Mouse (Mus musculus) limb, embryonic 12.5 days (tissue): ENCODE measurements around the gene Naaladl1. TPM values are rescaled to one million over a fixed set of nuclear protein-coding genes. Genes with fewer than 3 reads are reported as not detected.
"Not testable (repeated sequence)": the region's sequence is repeated elsewhere in the genome, so short reads cannot be mapped to it uniquely, and the experiment has no call there.

Source experiments
- ATAC-seq: fragments of 200-750 bp; cut with Nextera tagmentation; 2 replicates; pipeline ENCODE4 v1.8.0; 2017; ENCODE audit warnings: low read depth, moderate TSS enrichment; ENCODE audit not compliant: insufficient number of reproducible peaks, insufficient read depth, low FRiP score, low TSS enrichment
- H3K27ac ChIP-seq: fragments of 300-500 bp; sonication (generic); 2 replicates; pipeline ENCODE4 v1.5.1; 2016; ENCODE audit warnings: mild to moderate bottlenecking, moderate library complexity
- H3K27me3 ChIP-seq: fragments of 300-500 bp; sonication (generic); 2 replicates; pipeline ENCODE4 v1.6.1; 2016; ENCODE audit warnings: mild to moderate bottlenecking, moderate library complexity
- H3K36me3 ChIP-seq: fragments of 300-500 bp; sonication (generic); 2 replicates; pipeline ENCODE4 v1.6.1; 2016; ENCODE audit warnings: mild to moderate bottlenecking, moderate library complexity
- H3K4me1 ChIP-seq: fragments of 300-500 bp; sonication (generic); replicated peaks from 2 replicates; pipeline ENCODE4 v1.6.1; 2016
- H3K4me2 ChIP-seq: fragments of 300-500 bp; sonication (generic); 2 replicates; pipeline ENCODE4 v1.6.1; 2016; ENCODE audit warnings: mild to moderate bottlenecking, moderate library complexity
- H3K4me3 ChIP-seq: fragments of 300-500 bp; sonication (generic); replicated peaks from 2 replicates; pipeline ENCODE4 v1.5.1; 2016; ENCODE audit warnings: mild to moderate bottlenecking
- H3K9ac ChIP-seq: fragments of 300-500 bp; sonication (generic); replicated peaks from 2 replicates; pipeline ENCODE4 v1.6.1; 2016; ENCODE audit warnings: mild to moderate bottlenecking, moderate library complexity
- H3K9me3 ChIP-seq: fragments of 300-500 bp; sonication (generic); 2 replicates; pipeline ENCODE4 v1.6.1; 2016; ENCODE audit warnings: mild to moderate bottlenecking, moderate library complexity
- WGBS: fragments of 180-500 bp; shearing (Covaris S2); methylation state at CpG from one replicate; pipeline ENCODE4 v1.1.7; 2016; 5-methylcytosine and 5-hydroxymethylcytosine counted together
- polyA plus RNA-seq: library from polyadenylated mRNA; unstranded; fragments of >200 nt; fragmentation: Nextera tagmentation; extraction: Ambion mirVana; gene quantifications from 2 replicates; pipeline ENCODE4 v1.2.1, GENCODE M21; 2016

Naaladl1 gene
- polyA plus RNA-seq, 1 experiment from 2014 or later = 0.71 TPM

DNA sequence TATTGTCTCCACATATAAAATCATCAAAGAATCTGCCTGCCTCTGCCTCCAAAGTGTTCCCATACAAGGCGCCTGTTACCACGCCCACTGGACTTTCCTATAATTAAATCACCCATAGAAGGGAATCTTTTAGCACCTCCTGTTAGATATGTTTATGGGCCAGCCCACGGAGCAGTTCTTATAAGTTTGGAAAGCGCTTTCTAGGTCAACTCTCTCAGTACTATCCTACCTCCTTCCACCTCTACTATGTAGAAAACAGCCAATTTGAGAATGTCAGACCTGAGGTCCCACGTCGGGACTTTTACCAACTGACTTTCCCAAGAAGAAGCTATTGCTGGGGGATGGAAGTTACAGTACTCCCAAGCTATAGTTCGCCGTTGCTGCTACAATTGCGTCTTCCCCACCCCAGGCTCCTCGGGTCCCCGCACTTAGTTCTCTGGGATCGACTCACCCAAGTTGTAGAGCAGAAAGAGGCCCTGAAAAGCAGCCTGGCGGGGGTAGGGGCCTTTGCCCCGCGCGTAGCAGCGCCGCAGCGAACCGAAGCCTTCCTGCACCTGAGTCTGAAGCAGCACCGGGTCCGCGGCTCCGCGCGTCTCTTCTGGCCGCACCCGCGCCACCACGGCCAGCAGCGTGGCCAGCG lies 11.9 kb downstream of the Naaladl1 start:
- Histone ChIP-seq H3K9ac (peak overlapping the region; percentile 88), H3K4me2 (peak overlapping the region; percentile 88), H3K27ac (peak overlapping the region; percentile 97), H3K36me3 (peaks cover 57% of the 10 kb centered on the region), H3K4me1 (peaks cover 29% of the 10 kb centered on the region), H3K27me3 (no peaks in the 10 kb centered on the region), H3K4me3 (peak overlapping the region; percentile 91), H3K9me3 (no peaks in the 10 kb centered on the region)
- 4% methylated on average over 32 of the region's 32 CpGs for WGBS
- no peak for ATAC-seq

- WGBS = under 1% methylated on average over 77 of the region's 77 CpGs
- peak within 1 kb of the TSS; percentile 91 for H3K4me3 ChIP-seq
- H3K36me3 ChIP-seq = peaks cover 51% of the 10 kb centered on the region
- ATAC-seq = peak; percentile 72
- peak within 1 kb of the TSS; percentile 97 for H3K27ac ChIP-seq
- H3K27me3 ChIP-seq = no peaks in the 10 kb centered on the region
- H3K4me1 ChIP-seq = peaks cover 29% of the 10 kb centered on the region
- H3K4me2 ChIP-seq = peak within 1 kb of the TSS; percentile 88
- no peaks in the 10 kb centered on the region for H3K9me3 ChIP-seq
- H3K9ac ChIP-seq = peak within 1 kb of the TSS; percentile 88
Observed at GRCm38 (mm10) chr19:6117986-6118676, 12.5 kb downstream of the Naaladl1 start, which contains the start of gene Sac3d1. TSS of gene Sac3d1 (minus strand) at chr19:6118650.

DNA sequence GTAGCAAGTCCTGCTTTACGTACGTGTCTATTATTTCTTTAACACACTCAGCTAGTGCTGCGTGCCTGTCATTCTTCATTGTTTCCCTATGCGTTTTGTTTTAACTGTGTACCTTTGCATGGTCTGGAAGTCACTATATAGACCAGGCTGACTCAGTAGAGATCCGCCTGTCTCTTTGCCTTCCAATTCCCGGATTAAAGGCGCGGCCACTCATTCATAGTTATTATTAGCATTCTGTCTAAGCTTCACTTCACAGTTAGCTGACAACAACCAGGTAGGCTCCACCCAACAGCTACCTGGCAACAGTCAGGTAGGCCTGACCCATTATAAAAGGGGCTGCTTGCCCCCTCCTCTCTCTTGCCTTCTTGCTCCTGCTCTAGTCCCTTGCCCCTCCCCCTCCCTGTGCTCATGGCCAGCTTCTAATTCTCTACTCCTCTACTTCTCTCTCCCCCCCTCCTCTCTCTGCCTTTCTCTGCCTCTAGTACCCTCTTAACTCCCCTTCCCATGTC lies 13.1 kb downstream of the Naaladl1 start:
- Histone ChIP-seq H3K9me3 (no peaks in the 10 kb centered on the region), H3K4me1 (peaks cover 29% of the 10 kb centered on the region), H3K27ac (peak overlapping the region; percentile 97), H3K36me3 (peaks cover 49% of the 10 kb centered on the region), H3K27me3 (no peaks in the 10 kb centered on the region), H3K4me2 (peak overlapping the region; percentile 88), H3K4me3 (peak overlapping the region; percentile 91), H3K9ac (peak overlapping the region; percentile 88)
- 4% methylated on average over 8 of the region's 8 CpGs for WGBS
- ATAC-seq = peak; percentile 12; the same call in 1 of the 2 replicates

DNA sequence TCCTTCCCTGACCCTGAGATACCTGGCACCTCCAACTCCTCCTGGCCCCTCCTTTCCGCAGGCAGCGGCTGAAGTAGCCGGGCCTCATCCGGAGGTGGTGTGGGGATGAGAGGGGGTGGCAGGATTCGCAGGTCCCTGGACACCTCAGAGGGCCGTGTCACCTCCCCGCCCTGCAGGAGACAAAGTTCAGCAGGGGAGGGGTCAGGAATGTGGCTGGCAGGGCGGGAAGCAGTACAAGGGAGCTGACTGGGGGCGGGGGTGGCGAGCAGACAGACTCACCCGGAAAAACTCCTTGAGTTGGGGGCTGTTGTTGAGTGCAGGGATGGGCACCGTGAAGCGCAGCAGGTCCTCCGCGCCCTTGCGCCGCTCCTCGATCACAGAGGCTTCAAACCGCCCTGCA lies 16.2 kb downstream of the Naaladl1 start:
- H3K27me3 ChIP-seq = no peaks in the 10 kb centered on the region
- H3K9me3 ChIP-seq = no peaks in the 10 kb centered on the region
- no peak overlapping the region for H3K4me2 ChIP-seq
- peak overlapping the region; percentile 42; the same call in 1 of the 2 replicates for H3K9ac ChIP-seq
- WGBS = 21% methylated on average over 19 of the region's 19 CpGs
- H3K4me1 ChIP-seq = peaks cover 25% of the 10 kb centered on the region
- no peak for ATAC-seq
- H3K36me3 ChIP-seq = peaks cover 21% of the 10 kb centered on the region; the same call in 1 of the 2 replicates
- no peak overlapping the region for H3K4me3 ChIP-seq
- no peak overlapping the region for H3K27ac ChIP-seq

DNA sequence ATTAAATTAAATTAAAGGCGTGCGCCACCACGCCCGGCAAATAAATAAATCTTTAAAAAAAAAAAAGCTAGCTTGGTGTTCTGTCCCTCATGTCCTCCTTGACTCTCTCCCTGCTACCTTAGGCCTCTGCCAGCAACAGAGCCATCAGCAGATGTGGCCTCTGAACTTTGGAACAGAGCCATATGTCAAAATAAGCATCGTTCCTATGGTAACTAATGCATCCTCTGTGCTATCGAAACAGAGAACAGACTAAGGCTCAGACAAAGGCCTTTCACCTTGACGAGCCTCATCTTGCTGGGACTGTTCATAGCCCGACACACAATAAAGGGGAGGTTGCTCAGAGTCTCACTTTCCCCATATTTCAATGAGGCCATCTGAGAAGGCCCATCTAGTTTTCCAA lies 17.7 kb downstream of the Naaladl1 start:
- ATAC-seq = no peak
- H3K27ac ChIP-seq = no peak overlapping the region
- H3K36me3 ChIP-seq = peaks cover 21% of the 10 kb centered on the region; the same call in 1 of the 2 replicates
- no peak overlapping the region for H3K9ac ChIP-seq
- H3K4me1 ChIP-seq = peaks cover 18% of the 10 kb centered on the region
- H3K4me2 ChIP-seq = no peak overlapping the region
- WGBS = 65% methylated on average over 8 of the region's 8 CpGs
- no peaks in the 10 kb centered on the region for H3K27me3 ChIP-seq
- H3K4me3 ChIP-seq = no peak overlapping the region
- no peaks in the 10 kb centered on the region for H3K9me3 ChIP-seq

GRCm38 (mm10) chr19:6124898-6125297 lies 19.3 kb downstream of the Naaladl1 start:
- Histone ChIP-seq H3K27ac (no peak overlapping the region), H3K4me2 (no peak overlapping the region), H3K4me1 (peaks cover 10% of the 10 kb centered on the region; the same call in 1 of the 2 replicates), H3K4me3 (no peak overlapping the region), H3K9me3 (no peaks in the 10 kb centered on the region), H3K36me3 (peaks cover 21% of the 10 kb centered on the region; the same call in 1 of the 2 replicates), H3K27me3 (no peaks in the 10 kb centered on the region), H3K9ac (no peak overlapping the region)
- no peak for ATAC-seq
- WGBS = 83% methylated on average over 2 of the region's 2 CpGs

- Histone ChIP-seq H3K36me3 (peaks cover 10% of the 10 kb centered on the region; the same call in 1 of the 2 replicates), H3K4me1 (peaks cover 10% of the 10 kb centered on the region; the same call in 1 of the 2 replicates), H3K4me3 (no peak overlapping the region), H3K27ac (no peak overlapping the region), H3K9ac (no peak overlapping the region), H3K4me2 (no peak overlapping the region), H3K9me3 (no peaks in the 10 kb centered on the region), H3K27me3 (no peaks in the 10 kb centered on the region)
- WGBS = 22% methylated on average over 4 of the region's 4 CpGs
- no peak for ATAC-seq
Observed at GRCm38 (mm10) chr19:6126289-6126688, 20.7 kb downstream of the Naaladl1 start.

GRCm38 (mm10) chr19:6126789-6127580 lies 21.4 kb downstream of the Naaladl1 start:
- H3K4me3 ChIP-seq = peak overlapping the region; percentile 55
- H3K36me3 ChIP-seq = peaks cover 5% of the 10 kb centered on the region; the same call in 1 of the 2 replicates
- no peak overlapping the region; the same call in 1 of the 2 replicates for H3K9ac ChIP-seq
- peak overlapping the region; percentile 89 for H3K27ac ChIP-seq
- no peaks in the 10 kb centered on the region for H3K27me3 ChIP-seq
- peak overlapping the region; percentile 60 for H3K4me2 ChIP-seq
- ATAC-seq = no peak
- 73% methylated on average over 10 of the region's 10 CpGs for WGBS
- H3K9me3 ChIP-seq = no peaks in the 10 kb centered on the region
- H3K4me1 ChIP-seq = peaks cover 5% of the 10 kb centered on the region; the same call in 1 of the 2 replicates

- H3K4me3 ChIP-seq = peak within 1 kb of the TSS; percentile 55
Observed at GRCm38 (mm10) chr19:6127760-6128341, 22.3 kb downstream of the Naaladl1 start, which contains the start of gene Snx15. TSS of gene Snx15 (minus strand) at chr19:6128304.

DNA sequence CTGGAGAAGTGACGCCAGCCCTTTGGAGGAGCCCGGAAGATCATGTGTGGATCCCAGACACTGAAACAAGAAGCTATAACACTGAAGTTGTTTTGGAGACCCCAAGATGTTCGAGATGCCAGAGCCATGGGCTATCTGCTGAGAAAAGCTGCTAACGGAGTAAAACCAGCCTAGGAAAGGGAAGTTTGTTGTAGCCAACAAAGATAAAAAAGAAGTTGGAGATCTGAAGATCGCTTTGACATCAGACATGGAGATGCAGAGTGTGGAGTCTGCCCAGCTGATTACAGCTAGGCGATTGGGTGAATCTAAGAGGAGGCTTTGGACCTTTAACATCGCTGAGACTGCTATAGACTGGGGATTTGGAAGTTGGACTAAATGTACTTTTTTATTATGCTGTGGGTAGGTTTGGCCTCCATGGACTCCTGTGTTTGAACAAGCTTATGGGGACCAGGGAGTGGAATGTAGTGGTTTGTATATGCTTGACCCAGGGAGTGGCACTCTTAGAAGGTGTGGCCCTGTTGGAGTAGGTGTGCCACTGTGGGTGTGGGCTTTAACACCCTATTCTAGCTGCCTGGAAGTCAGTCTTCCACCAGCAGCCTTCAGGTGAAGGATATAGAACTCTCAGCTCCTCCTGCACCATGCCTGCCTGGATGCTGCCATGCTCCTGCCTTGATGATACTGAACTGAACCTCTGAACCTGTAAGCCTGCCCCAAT lies 25.0 kb downstream of the Naaladl1 start:
- H3K4me2 ChIP-seq, H3K27ac ChIP-seq, H3K4me3 ChIP-seq, H3K27me3 ChIP-seq, H3K9me3 ChIP-seq, ATAC-seq, H3K9ac ChIP-seq, H3K4me1 ChIP-seq: not testable (repeated sequence)
- 81% methylated on average over 7 of the region's 7 CpGs for WGBS
- H3K36me3 ChIP-seq = peaks cover 18% of the 10 kb centered on the region

More at GRCm38 (mm10) chr19:6127760-6128341, 22.3 kb downstream of the Naaladl1 start, which contains the start of gene Snx15:
- H3K9ac ChIP-seq = peak within 1 kb of the TSS; percentile 74
- H3K4me1 ChIP-seq = 0 out of 2 replicates have a peak, but pooled peaks cover 2% of the 10 kb centered on the region
- peak within 1 kb of the TSS; percentile 89 for H3K27ac ChIP-seq
- H3K4me2 ChIP-seq = peak within 1 kb of the TSS; percentile 60
- H3K36me3 ChIP-seq = peaks cover 5% of the 10 kb centered on the region; the same call in 1 of the 2 replicates
- peak; percentile 94 for ATAC-seq
- under 1% methylated on average over 32 of the region's 32 CpGs for WGBS
- H3K9me3 ChIP-seq = no peaks in the 10 kb centered on the region
- H3K27me3 ChIP-seq = no peaks in the 10 kb centered on the region
